Mouse (Mus musculus) megakaryocyte, embryonic 14.5 days (primary cell): Measurements from ENCODE around the gene Fxyd3.

Experiments
- FLI1 ChIP-seq: IDR thresholded peaks from 2 replicates; pipeline ENCODE4 v1.6.1; 2012; ENCODE audit warnings: low read length, inconsistent platforms, mixed read lengths
- GATA1 ChIP-seq: IDR thresholded peaks from 3 replicates; pipeline ENCODE4 v1.6.1; 2012; ENCODE audit warnings: mixed read lengths, low read length, inconsistent platforms, borderline replicate concordance

DNA sequence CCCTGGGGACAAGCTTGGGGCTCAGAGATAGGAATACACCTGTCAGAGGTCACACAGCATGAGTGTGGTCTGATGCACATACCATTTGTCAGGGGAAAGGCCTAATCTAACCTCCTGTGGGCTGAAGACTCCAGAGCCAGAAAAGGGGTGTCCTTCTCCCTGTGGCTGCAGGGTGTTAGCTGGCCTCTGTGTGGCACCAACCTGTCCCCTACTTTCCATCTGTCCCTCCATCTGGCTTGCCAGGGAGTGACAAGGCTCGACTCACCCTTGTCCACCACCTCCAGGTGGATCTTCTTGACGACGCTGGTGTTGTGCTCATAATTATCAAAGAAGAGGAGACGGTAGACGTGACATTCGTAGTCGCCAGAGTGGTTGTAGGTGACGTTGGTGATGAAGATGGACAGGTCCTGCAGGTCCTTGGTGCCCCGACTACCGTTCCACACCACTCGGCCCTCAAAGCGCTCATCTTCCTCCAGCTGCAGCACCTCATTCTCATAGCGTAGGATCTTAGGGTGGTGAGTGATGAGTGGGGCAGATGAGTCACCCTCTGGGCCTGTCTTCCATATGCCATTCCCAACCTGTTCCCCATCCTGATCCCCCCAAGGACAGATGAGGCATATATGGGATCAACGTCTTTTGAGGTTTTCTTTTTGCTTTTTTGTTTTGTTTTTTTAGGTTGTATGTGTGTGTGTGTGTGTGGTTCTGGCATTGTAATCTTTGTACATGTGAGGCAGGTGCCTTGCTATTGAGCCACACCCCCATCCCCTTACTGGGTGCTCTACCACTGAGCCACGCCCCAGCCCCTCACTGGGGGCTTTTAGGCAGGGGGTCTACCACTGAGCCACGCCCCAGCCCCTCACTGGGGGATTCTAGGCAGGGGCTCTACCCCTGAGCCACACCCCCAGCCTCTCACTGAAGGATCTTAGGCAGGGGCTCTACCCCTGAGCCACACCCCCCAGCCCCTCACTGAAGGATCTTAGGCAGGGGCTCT is 46.4 kb upstream of the Fxyd3 start:
- TF ChIP-seq GATA1 = no peak
- TF ChIP-seq FLI1 = no peak
